Mouse (Mus musculus) embryonic fibroblast, embryonic 13.5 days (primary cell): ENCODE data around the gene Prtg. TPM values are rescaled to one million over a fixed set of nuclear protein-coding genes. Genes with fewer than 3 reads are reported as not detected.

Source experiments
- H3K27ac ChIP-seq: 2 replicates; pipeline ENCODE4 v1.5.1; 2012; ENCODE audit warnings: low read length, control low read depth, inconsistent platforms; ENCODE audit not compliant: insufficient read depth
- H3K4me1 ChIP-seq: 2 replicates; pipeline ENCODE4 v1.6.1; 2011; ENCODE audit warnings: low read length; ENCODE audit not compliant: control insufficient read depth, insufficient read depth
- H3K4me3 ChIP-seq: 2 replicates; pipeline ENCODE4 v1.5.1; 2011; ENCODE audit warnings: mild to moderate bottlenecking, control low read depth, low read length; ENCODE audit not compliant: insufficient read depth
- CTCF ChIP-seq: IDR thresholded peaks from 2 replicates; pipeline ENCODE4 v1.5.1; 2011; ENCODE audit warnings: mild to moderate bottlenecking, control low read depth, low read length, moderate library complexity, borderline replicate concordance; ENCODE audit not compliant: insufficient read depth
- POLR2A ChIP-seq: IDR thresholded peaks from 2 replicates; pipeline ENCODE4 v1.6.1; 2011; ENCODE audit warnings: low read depth, mild to moderate bottlenecking, control low read depth, low read length, moderate library complexity
- polyA plus RNA-seq: library from polyadenylated mRNA; stranded (reverse); fragments of >200 nt; gene quantifications from 2 replicates; pipeline ENCODE4 v1.2.4, GENCODE M21; 2011; ENCODE audit warnings: low read depth; ENCODE audit not compliant: missing spikeins, insufficient read length

The Prtg gene
- polyA plus RNA-seq, 1 experiment: 0.32 TPM

DNA sequence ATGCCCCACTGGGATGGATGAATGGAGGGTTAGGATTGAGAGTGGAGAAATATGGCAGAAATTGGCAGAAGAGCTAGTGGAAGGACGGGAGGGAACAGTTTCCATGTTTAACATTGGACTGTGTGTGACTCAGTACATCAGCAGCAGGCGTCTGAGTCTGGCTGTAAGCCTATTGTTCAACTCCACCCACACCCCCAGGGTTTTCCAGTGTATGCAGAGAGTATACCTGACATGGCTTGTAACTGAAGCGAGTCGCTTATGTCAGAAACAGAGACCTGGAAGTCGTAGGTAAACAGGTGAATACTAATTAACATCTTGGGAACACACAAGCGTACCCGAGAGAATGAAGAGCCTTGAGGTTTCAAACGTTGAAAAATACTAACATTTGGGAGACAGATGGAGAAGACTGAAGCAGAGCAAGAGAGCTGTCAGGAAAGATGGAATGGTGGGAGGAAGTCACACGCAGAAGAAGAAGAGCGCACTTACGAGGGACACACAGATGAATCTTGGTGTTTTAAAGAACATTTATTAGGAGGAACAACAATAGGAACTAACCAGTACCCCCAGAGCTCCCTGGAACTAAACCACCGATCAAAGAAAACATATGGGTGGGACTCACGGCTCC, 124.6 kb downstream of the Prtg start:
- TF ChIP-seq POLR2A (no peak), CTCF (no peak)
- H3K27ac ChIP-seq: no peak overlapping the region
- H3K4me3 ChIP-seq: no peak overlapping the region
- no peaks in the 10 kb centered on the region for H3K4me1 ChIP-seq

DNA sequence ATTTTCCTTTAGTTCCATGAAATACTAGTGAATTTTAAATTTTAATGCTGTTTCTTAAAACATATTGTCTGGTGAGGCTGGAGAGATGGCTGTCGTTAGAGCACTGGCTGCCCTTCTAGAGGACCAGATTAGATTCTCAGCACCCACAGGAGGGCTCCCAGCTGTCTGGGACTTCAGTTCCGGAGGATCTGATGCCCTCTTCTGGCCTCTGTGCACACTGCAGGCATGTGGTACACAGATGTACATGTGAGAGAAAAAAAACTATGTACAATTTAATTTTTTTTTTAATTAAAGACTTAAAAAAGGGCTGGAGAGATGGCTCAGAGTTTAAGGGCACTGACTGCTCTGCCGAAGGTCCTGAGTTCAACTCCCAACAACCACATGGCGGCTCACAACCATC, 128.6 kb downstream of the Prtg start:
- no peak overlapping the region for H3K4me3 ChIP-seq
- H3K4me1 ChIP-seq: no peaks in the 10 kb centered on the region
- H3K27ac ChIP-seq: no peak overlapping the region
- no peak for TF ChIP-seq CTCF
- no peak for TF ChIP-seq POLR2A

DNA sequence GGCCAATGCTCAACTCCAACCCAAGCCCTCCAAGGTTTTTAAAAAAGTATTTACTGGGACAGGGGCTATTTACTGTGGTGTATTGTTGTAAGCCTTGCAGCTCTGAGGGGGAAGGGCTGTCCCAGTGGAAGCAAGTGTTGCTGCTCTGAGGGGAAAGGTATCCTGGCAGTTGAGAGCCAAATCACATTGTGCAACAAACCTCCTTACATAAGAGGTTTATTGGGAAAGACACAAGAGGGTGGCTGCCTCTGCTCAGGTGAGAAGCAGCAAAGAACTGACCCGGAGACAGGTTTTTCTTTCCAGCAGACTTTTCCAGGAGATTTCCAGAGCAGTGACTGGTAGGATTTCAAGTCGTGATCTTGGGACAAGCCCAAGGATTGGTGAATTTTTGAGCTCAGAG, 129.6 kb downstream of the Prtg start:
- TF ChIP-seq POLR2A (no peak), CTCF (no peak)
- Histone ChIP-seq H3K4me1 (no peaks in the 10 kb centered on the region), H3K4me3 (no peak overlapping the region), H3K27ac (no peak overlapping the region)

DNA sequence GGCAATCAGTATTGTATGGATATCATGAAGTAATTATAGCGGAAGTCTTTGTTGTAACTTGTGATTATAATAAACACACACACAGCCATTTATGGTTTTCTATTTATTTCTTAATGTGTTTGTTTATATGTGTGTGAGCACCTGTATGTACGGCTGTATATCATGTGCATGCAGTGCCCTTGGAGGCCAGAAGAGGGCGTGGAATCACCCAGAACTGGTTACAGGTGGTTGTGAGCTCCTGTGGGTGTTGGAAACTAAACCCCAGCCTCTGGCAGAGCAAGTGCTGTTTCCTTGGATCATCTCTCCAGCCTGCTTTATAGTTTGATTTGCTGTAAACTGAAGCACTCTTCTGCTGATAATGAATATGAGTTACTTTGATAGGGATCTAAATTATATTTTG, 136.8 kb downstream of the Prtg start:
- Histone ChIP-seq H3K4me1 (no peaks in the 10 kb centered on the region), H3K27ac (no peak overlapping the region), H3K4me3 (no peak overlapping the region)
- 0 out of 2 replicates have a peak, but pooled peaks have one; percentile 2 for TF ChIP-seq CTCF
- no peak for TF ChIP-seq POLR2A

DNA sequence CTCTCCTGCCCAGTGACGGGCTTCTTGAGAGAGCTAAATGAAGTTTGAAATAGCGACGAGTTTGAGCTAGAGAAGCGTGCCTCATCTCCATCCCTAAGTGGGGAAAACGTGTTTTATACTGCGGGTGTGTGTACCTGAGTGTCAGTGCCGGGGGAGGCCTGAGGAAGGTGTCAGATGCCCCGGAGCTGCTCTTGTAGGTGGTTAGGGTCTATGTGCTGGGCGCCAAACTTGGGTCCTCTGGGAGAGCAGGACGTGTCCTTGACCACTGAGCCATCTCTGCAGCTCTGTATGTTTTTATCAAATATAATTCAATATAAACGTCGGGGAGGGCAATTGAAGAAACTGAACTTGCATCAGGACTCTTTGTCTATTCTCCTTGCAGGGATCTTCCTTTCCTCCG, 137.6 kb downstream of the Prtg start:
- Histone ChIP-seq H3K4me1 (no peaks in the 10 kb centered on the region), H3K4me3 (no peak overlapping the region), H3K27ac (no peak overlapping the region)
- no peak for TF ChIP-seq POLR2A
- no peak for TF ChIP-seq CTCF

DNA sequence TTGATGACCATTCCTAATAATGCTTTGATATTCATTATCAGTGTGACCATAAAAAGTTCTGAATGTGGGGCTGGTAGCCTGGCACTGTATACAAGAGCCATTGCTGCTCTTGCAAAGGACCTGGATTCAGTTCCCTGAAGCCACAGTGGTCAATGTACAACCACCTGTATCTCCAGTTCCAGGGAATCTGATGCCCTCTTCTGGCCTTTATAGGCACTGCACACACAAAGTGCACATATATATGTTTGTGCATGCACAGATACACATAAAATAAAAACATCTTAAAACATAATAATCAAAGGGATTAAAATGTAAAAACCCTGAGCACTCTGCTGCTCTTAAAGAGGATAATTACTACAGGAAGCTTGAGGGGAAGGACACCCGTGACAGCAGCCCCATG, 140.3 kb downstream of the Prtg start:
- H3K4me1 ChIP-seq: no peaks in the 10 kb centered on the region
- TF ChIP-seq CTCF (no peak), POLR2A (no peak)
- H3K27ac ChIP-seq: no peak overlapping the region
- no peak overlapping the region for H3K4me3 ChIP-seq

DNA sequence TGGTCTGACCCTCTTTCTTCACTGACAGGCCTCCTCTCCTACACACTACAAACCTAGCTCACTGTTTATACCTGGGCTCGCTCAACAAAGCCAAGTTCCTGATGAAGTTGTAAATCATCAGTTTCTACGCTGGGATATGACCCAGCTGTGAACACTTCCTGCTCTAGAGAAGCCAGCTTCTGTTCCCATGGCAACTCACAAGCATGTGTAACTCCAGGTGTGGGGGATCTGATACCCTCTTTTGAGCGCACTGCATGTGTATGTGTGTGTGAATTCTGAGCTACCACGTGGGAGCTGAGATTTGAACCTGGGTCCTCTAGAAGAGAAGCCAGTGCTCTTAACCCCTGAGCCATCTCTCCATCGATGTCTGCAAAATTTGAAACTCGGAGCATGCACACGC, 142.9 kb downstream of the Prtg start:
- no peak overlapping the region for H3K27ac ChIP-seq
- H3K4me1 ChIP-seq: no peaks in the 10 kb centered on the region
- no peak overlapping the region for H3K4me3 ChIP-seq
- TF ChIP-seq CTCF (no peak), POLR2A (no peak)

DNA sequence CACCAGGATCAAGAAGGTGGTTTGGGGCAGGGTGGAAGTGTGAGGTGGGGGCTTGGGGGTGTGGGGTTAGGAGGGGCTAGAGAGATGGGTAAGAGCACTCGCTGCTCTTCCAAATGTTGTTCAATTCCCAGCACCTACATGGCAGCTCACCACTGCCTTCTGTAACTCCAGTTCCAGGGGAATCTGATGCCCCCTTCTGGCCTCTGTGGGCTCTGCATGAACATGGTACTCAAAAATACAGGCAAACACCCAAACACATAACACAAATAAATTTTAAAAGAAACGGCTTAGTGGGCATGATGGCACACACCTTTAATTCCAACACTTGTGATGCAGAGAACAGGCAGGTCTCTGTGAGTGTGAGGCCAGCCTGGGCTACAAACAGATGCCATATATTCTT, 148.1 kb downstream of the Prtg start:
- no peak overlapping the region for H3K4me3 ChIP-seq
- no peaks in the 10 kb centered on the region for H3K4me1 ChIP-seq
- TF ChIP-seq POLR2A: no peak
- TF ChIP-seq CTCF: no peak
- H3K27ac ChIP-seq: no peak overlapping the region

DNA sequence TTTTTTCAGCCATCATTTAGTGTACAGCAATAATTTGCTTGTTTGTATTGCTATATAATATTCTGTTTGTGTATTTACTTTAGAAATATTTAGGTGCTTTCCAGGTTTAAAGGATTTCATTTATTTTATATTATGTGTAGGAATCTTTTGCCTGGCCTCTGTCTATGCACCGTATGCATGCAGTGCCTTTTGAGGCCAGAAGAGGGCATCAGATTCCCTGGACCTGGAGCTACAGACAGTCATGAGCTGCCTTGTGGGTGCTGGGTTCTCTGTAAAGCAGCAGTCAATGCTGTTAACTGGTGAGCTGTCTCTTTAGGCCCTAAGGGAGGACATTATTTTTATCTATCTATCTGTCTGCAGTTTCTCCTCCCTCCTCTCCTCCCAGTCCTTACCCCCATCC, 148.9 kb downstream of the Prtg start:
- no peak overlapping the region for H3K4me3 ChIP-seq
- no peaks in the 10 kb centered on the region for H3K4me1 ChIP-seq
- H3K27ac ChIP-seq: no peak overlapping the region
- no peak for TF ChIP-seq POLR2A
- TF ChIP-seq CTCF: peak; percentile 59; the same call in 1 of the 2 replicates

DNA sequence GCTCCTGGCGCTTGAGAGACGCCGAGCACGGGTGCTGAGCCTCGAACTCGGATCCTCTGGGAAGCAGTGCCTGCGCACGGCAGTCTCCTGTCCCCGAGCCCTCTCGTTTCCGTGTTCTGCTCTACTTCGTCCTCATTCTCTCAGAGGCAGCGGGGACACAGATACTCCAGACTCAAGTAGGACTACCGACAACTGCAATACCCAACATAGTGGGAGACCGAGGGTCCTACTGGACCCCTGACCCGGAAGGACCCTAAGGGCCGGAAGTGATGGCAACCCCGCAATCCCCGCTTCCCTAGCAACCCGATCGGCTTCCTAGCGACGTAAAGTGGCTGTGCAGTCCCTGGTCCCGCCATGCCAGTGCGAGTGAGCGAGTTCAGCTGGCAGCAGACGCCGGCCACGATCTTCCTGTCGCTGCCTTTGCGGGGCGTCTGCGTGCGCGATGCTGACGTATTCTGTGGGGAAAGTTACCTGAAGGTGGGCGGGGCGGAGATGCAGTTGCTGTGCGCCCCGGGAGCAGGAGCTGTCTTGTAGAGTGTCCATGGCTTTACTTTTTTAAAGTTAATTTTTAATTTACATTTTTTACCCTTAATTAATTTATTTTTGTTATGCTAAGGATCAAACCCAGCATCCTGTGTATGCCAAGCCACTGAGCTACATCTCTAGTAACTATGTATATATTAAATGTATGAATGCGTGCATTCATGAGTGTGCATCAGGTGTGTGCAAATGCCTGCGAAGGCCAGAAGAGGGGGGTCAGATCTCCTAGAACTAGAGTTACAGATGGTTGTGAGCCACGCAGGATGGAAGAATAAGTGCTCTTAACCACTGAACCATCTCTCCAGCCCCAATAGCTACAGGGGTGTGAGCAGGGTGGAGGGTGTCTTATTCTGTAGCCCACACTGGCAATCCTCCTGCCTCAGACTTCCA, 152.1 kb downstream of the Prtg start, which contains the start of the genes Dyx1c1 and Gm44503:
Gene Dyx1c1 (plus strand): TSS at position 265 of the 930 bp plus-strand sequence.
Gene Gm44503 (plus strand): TSS at position 332 of the 930 bp plus-strand sequence.
- peak within 1 kb of the TSS; percentile 45 for H3K4me3 ChIP-seq
- H3K4me1 ChIP-seq: no peaks in the 10 kb centered on the region
- TF ChIP-seq CTCF (no peak), POLR2A (peak; percentile 42; the same call in 1 of the 2 replicates)
- no peak within 1 kb of the TSS for H3K27ac ChIP-seq

DNA sequence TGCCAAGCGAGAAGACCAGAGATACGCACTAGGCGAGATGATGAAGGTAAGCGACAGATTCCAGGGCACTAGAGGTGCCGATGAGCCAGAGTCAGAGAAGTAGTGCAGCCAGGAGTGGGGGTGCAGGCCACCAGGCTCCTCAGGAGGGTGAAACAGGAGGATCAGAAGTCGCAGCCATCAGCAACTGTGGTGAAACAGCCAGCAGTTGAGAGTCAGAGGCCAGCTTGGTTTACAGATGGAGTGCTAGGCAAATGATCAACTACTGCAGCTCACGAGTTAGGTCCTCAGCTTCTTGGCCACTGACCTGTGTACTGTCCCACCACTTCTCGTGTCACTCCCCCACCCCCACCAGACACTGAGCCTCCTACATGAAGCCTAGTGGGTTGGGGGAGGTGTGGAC, 154.7 kb downstream of the Prtg start:
- TF ChIP-seq CTCF (no peak), POLR2A (no peak)
- H3K27ac ChIP-seq: no peak overlapping the region
- no peak overlapping the region for H3K4me3 ChIP-seq
- H3K4me1 ChIP-seq: no peaks in the 10 kb centered on the region
